Mouse (Mus musculus) stomach, embryonic 14.5 days (tissue): ENCODE data around the gene Kif1a. TPM values are rescaled to one million over a fixed set of nuclear protein-coding genes. Genes with fewer than 3 reads are reported as not detected.

Experiments used
- ATAC-seq: fragments of 200-750 bp; cut with Nextera tagmentation; 2 replicates; pipeline ENCODE4 v1.8.0; 2017; ENCODE audit warnings: low read depth, moderate TSS enrichment; ENCODE audit not compliant: insufficient number of reproducible peaks, insufficient read depth, low FRiP score
- H3K27ac ChIP-seq: fragments of 300-500 bp; sonication (generic); 2 replicates; pipeline ENCODE4 v1.5.1; 2014; ENCODE audit warnings: mild to moderate bottlenecking, low read length, moderate library complexity, mixed read lengths
- H3K27me3 ChIP-seq: fragments of 300-500 bp; sonication (generic); 2 replicates; pipeline ENCODE4 v1.6.1; 2014; ENCODE audit warnings: low read length, control low read depth, mixed read lengths; ENCODE audit not compliant: control insufficient read depth, insufficient read depth
- H3K36me3 ChIP-seq: fragments of 300-500 bp; sonication (generic); 2 replicates; pipeline ENCODE4 v1.6.1; 2014; ENCODE audit warnings: mild to moderate bottlenecking, control low read depth, low read length, moderate library complexity, mixed read lengths; ENCODE audit not compliant: control insufficient read depth, insufficient read depth
- H3K4me1 ChIP-seq: fragments of 300-500 bp; sonication (generic); 2 replicates; pipeline ENCODE4 v1.6.1; 2014; ENCODE audit warnings: low read length, control low read depth, mixed read lengths; ENCODE audit not compliant: control insufficient read depth, insufficient read depth
- H3K4me2 ChIP-seq: fragments of 300-500 bp; sonication (generic); replicated peaks from 2 replicates; pipeline ENCODE4 v1.6.1; 2014; ENCODE audit warnings: low read depth, low read length, control low read depth
- H3K4me3 ChIP-seq: fragments of 300-500 bp; sonication (generic); 2 replicates; pipeline ENCODE4 v1.5.1; 2014; ENCODE audit warnings: low read depth, low read length, control low read depth
- H3K9ac ChIP-seq: fragments of 300-500 bp; sonication (generic); replicated peaks from 2 replicates; pipeline ENCODE4 v1.6.1; 2014; ENCODE audit warnings: low read depth, mild to moderate bottlenecking, control low read depth, low read length, moderate library complexity, mixed read lengths
- H3K9me3 ChIP-seq: fragments of 300-500 bp; sonication (generic); 2 replicates; pipeline ENCODE4 v1.6.1; 2016; ENCODE audit warnings: low read depth, low read length, control low read depth; ENCODE audit not compliant: control insufficient read depth
- WGBS: fragments of 180-500 bp; shearing (Covaris S2); extraction: QIAGEN DNeasy Blood & Tissue Kit; methylation state at CpG from one replicate; pipeline ENCODE4 v1.1.7; 2014; 5-methylcytosine and 5-hydroxymethylcytosine counted together
- polyA plus RNA-seq: library from polyadenylated mRNA; unstranded; fragments of >200 nt; fragmentation: Nextera tagmentation; extraction: Ambion mirVana; gene quantifications from 2 replicates; pipeline ENCODE4 v1.2.1, GENCODE M21; 2014

The Kif1a gene
- polyA plus RNA-seq, 1 experiment from 2014 or later = 23.2 TPM

- no peak overlapping the region for H3K4me2 ChIP-seq
- no peak for ATAC-seq
- WGBS = 80% methylated on average over 6 of the region's 6 CpGs
Observed at GRCm38 (mm10) chr1:93065654-93066053, 36.1 kb downstream of the Kif1a start.

GRCm38 (mm10) chr1:93063694-93064093 is 38.1 kb downstream of the Kif1a start:
- no peaks in the 10 kb centered on the region for H3K27me3 ChIP-seq
- no peaks in the 10 kb centered on the region for H3K9me3 ChIP-seq
- H3K4me1 ChIP-seq = no peaks in the 10 kb centered on the region
- H3K4me2 ChIP-seq = no peak overlapping the region
- H3K36me3 ChIP-seq = no peaks in the 10 kb centered on the region
- no peak for ATAC-seq
- no peak overlapping the region for H3K27ac ChIP-seq
- H3K4me3 ChIP-seq = no peak overlapping the region
- 47% methylated on average over 5 of the region's 5 CpGs for WGBS
- H3K9ac ChIP-seq = no peak overlapping the region

More at GRCm38 (mm10) chr1:93065654-93066053, 36.1 kb downstream of the Kif1a start:
- no peak overlapping the region for H3K9ac ChIP-seq
- no peak overlapping the region for H3K27ac ChIP-seq
- H3K27me3 ChIP-seq = no peaks in the 10 kb centered on the region
- H3K4me3 ChIP-seq = no peak overlapping the region
- H3K36me3 ChIP-seq = no peaks in the 10 kb centered on the region
- H3K4me1 ChIP-seq = no peaks in the 10 kb centered on the region
- H3K9me3 ChIP-seq = no peaks in the 10 kb centered on the region

DNA sequence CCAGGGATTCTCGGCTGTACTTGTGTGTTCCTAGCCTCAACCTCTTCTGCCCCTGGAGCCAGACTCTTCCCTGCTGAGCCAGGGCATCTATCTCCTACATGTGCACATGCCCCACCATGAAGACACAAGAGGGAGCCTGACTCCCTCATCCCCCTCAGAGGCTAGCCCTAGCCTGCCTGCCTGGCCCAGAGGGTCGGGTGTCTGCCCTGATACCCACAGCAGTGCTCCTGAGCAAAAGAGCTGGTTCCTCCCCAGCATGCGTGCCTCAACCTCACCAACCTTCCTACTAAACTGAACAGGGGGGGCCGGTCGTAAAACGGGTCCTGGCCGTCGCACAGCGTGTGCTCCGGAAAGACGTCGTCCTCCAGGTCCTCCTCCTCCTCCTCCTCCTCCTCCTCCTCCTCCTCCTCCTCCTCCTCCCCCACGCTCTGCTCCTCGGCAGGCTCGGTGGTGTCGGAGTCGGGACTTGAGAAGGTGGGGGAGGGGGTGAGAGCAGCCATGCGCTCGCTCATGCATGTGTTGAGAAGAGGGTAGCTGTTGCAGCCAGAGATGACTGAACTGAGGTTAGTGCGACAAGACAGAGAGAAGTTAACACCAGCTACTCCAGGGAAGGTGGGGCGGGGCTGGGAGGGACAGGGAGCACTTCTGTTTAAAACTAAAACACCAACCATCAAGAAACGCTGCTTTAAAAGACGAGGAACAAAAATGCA is 50.5 kb downstream of the Kif1a start:
- ATAC-seq = no peak
- no peaks in the 10 kb centered on the region for H3K4me1 ChIP-seq
- no peaks in the 10 kb centered on the region for H3K9me3 ChIP-seq
- no peak overlapping the region for H3K27ac ChIP-seq
- H3K4me2 ChIP-seq = no peak overlapping the region
- no peak overlapping the region for H3K4me3 ChIP-seq
- WGBS = 58% methylated on average over 19 of the region's 23 CpGs
- H3K36me3 ChIP-seq = no peaks in the 10 kb centered on the region
- no peaks in the 10 kb centered on the region for H3K27me3 ChIP-seq
- H3K9ac ChIP-seq = no peak overlapping the region

DNA sequence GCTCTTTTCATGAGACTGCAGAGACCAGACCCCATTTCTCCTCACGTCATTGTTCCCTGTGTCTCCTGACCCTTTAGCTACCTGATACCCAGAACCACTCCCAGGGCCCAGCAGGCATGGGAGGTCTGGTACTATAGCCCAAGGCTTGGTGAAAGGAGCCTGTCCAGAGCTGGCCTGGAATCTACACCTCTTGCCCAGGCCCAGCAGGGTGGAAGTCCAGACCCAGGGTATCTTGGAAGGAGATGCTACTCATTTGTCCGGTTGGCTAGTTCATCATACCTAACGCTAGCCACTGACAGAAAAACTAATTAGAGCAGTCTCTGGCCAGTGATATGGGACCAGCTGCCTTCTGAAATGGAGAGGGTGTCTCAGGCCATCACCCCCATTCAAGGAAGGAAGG is 51.7 kb downstream of the Kif1a start:
- H3K4me1 ChIP-seq = no peaks in the 10 kb centered on the region
- H3K27ac ChIP-seq = no peak overlapping the region
- H3K9me3 ChIP-seq = no peaks in the 10 kb centered on the region
- H3K27me3 ChIP-seq = no peaks in the 10 kb centered on the region
- no peak overlapping the region for H3K4me3 ChIP-seq
- no peak for ATAC-seq
- no peak overlapping the region for H3K4me2 ChIP-seq
- H3K36me3 ChIP-seq = no peaks in the 10 kb centered on the region
- 90% methylated on average over 3 of the region's 3 CpGs for WGBS
- H3K9ac ChIP-seq = no peak overlapping the region

GRCm38 (mm10) chr1:93046153-93046789 is 55.5 kb downstream of the Kif1a start:
- H3K4me3 ChIP-seq = no peak overlapping the region
- 85% methylated on average over 10 of the region's 10 CpGs for WGBS
- no peaks in the 10 kb centered on the region for H3K27me3 ChIP-seq
- no peaks in the 10 kb centered on the region for H3K9me3 ChIP-seq
- no peak overlapping the region for H3K4me2 ChIP-seq
- H3K27ac ChIP-seq = no peak overlapping the region
- H3K4me1 ChIP-seq = no peaks in the 10 kb centered on the region
- no peak overlapping the region for H3K9ac ChIP-seq
- no peaks in the 10 kb centered on the region for H3K36me3 ChIP-seq
- no peak for ATAC-seq

- no peaks in the 10 kb centered on the region for H3K27me3 ChIP-seq
- H3K4me3 ChIP-seq = no peak overlapping the region
- H3K36me3 ChIP-seq = no peaks in the 10 kb centered on the region
- H3K4me2 ChIP-seq = no peak overlapping the region
- whole genome bisulfite sequencing = 74% methylated on average over 4 of the region's 4 CpGs
- H3K4me1 ChIP-seq = no peaks in the 10 kb centered on the region
- H3K9ac ChIP-seq = no peak overlapping the region
- no peaks in the 10 kb centered on the region for H3K9me3 ChIP-seq
- no peak overlapping the region for H3K27ac ChIP-seq
- ATAC-seq = no peak
Observed at GRCm38 (mm10) chr1:93035981-93036380, 65.8 kb downstream of the Kif1a start.

- no peaks in the 10 kb centered on the region for H3K36me3 ChIP-seq
- ATAC-seq = peak; percentile 80; the same call in 1 of the 2 replicates
- no peak overlapping the region for H3K4me2 ChIP-seq
- H3K4me1 ChIP-seq = no peaks in the 10 kb centered on the region
- no peak overlapping the region for H3K27ac ChIP-seq
- H3K9me3 ChIP-seq = no peaks in the 10 kb centered on the region
- H3K4me3 ChIP-seq = no peak overlapping the region
- no peaks in the 10 kb centered on the region for H3K27me3 ChIP-seq
- H3K9ac ChIP-seq = no peak overlapping the region
- 47% methylated on average over 8 of the region's 8 CpGs for WGBS
Observed at GRCm38 (mm10) chr1:93033989-93034388, 67.8 kb downstream of the Kif1a start.

- no peak for ATAC-seq
- Histone ChIP-seq H3K4me3 (no peak overlapping the region), H3K27ac (no peak overlapping the region), H3K27me3 (no peaks in the 10 kb centered on the region), H3K4me1 (no peaks in the 10 kb centered on the region), H3K9ac (no peak overlapping the region), H3K4me2 (no peak overlapping the region), H3K36me3 (no peaks in the 10 kb centered on the region), H3K9me3 (no peaks in the 10 kb centered on the region)
- 80% methylated on average over 3 of the region's 3 CpGs for WGBS
Observed at GRCm38 (mm10) chr1:93031199-93031598, 70.6 kb downstream of the Kif1a start.
